Mouse (Mus musculus) ES-Bruce4 (cell line): ENCODE results near the gene Svop.

Source experiments
- CTCF ChIP-seq: IDR thresholded peaks from one replicate; pipeline ENCODE4 v1.8.1; 2011; ENCODE audit warnings: low read depth, low read length
- EP300 ChIP-seq: IDR thresholded peaks from 2 replicates; pipeline ENCODE4 v1.6.1; 2011; ENCODE audit warnings: low read depth, low read length; ENCODE audit not compliant: insufficient read depth
- POLR2A ChIP-seq: IDR thresholded peaks from one replicate; pipeline ENCODE4 v1.8.1; 2011; ENCODE audit warnings: low read length; ENCODE audit not compliant: insufficient read depth

DNA sequence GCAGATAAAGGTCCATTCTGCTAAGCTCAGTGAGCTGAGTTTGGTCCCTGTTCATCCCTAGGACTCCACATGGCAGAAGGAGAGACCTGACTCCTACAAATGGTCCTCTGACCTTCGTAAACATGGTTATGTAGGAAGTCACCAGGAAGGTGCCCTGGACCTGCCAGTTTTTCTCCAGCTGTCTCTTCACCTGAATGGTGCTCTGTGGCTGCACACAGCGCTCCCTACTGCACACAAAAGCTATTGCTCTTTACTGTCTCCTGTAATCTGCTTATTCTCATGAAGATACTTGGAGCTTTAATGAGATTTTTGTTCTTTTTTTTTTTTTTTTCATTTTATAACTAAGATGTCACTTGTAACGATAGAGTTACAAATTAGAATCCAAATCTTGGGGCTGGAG lies 44.8 kb downstream of the Svop start:
- peak; percentile 50 for TF ChIP-seq CTCF
- no peak for TF ChIP-seq POLR2A
- TF ChIP-seq EP300 = no peak
